Mouse (Mus musculus): ENCODE results near the gene Dnajc5. TPM values are rescaled to one million over a fixed set of nuclear protein-coding genes. Genes with fewer than 3 reads are reported as not detected.

Dnajc5 gene
- total RNA-seq, 2 experiments from 2014 or later: 300 to 308 TPM

DNA sequence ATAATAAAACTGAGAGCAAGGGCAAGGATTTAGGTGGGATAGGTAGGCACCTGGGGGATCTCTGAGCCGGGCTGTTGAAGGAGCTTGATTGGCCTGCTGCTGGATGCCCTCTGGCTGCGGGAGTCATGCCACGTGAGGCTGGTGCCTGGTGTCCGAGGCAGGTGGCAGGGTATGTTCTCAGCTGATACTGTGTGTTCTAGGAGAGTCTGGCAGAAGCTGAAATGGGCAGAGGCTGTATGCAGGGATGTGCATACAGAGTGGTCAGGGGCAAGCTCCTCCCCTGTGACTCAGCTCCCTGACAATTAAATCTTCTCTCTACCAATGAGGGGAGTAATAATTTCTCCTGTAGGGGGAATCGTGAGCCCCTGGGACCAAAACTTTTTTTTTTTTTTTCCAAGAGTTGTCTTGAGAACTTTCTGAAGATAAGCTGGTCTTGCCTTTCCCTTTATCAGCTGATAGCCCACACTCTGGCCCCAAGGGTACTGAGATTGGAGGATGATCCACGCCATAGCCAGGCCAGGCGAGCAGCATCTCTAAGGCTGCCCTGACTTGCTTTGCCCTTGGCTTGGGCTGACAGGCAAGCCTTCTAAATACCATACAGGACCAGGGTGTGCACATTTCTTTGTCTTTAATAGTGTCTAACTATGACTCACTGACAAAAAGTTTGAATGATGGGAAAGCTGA lies 77.2 kb downstream of the Dnajc5 start:
- no peak for DNase-seq (ENCODE audit: low spot score in 2 of 2)
- intact Hi-C loops (cut with DNase I): no loop called here

DNA sequence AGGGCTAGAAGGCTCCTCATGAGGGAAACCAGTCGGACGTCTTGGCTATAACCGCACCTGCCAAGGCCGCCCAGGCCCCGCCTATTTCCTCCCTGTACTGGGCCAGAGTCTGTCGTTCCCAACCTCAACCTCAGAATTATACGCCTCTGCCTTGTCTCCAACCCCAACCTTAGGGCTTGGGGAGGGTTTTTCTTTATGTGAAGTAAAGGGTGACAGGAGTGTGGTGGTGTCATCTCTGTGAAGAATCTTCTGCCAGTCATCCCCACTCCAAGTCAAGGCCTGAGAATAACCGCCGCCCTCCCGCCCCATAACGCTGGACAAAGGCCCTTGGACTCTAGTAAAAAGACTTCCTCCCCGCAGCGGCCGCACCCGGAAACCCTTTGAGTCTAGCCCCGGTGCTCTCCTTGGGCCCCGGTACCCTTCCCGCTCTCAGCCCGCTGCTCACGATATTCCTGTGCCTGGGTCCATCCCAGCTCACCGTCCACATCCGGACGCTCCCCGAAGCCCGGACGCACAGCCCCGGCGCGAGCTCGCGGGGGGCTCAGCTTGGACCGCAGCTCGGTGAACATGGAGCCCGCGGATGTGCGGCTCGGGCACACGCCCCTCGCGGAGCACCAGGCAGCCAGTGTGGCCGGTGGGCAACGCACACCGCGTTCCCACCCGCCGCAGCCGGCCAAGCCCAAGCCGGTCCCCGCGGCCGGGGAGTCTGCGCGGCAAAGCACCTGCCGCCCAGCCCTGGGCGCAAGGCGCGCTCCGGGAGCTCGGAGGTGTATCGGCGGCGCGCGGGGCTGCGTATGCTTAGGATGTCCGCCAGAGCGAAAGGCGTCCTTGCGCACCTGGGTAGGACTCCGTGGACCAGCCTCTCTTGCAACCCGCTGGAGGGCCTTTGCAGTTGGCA lies 78.4 kb downstream of the Dnajc5 start, which contains the start of gene Samd10:
TSS of gene Samd10 (minus strand) at position 759 of the 898 bp plus-strand sequence.
- intact Hi-C loops (cut with DNase I): no loop called here
- peak in 1 of 2 experiments; percentile 68 for DNase-seq (ENCODE audit: low spot score in 2 of 2)

DNA sequence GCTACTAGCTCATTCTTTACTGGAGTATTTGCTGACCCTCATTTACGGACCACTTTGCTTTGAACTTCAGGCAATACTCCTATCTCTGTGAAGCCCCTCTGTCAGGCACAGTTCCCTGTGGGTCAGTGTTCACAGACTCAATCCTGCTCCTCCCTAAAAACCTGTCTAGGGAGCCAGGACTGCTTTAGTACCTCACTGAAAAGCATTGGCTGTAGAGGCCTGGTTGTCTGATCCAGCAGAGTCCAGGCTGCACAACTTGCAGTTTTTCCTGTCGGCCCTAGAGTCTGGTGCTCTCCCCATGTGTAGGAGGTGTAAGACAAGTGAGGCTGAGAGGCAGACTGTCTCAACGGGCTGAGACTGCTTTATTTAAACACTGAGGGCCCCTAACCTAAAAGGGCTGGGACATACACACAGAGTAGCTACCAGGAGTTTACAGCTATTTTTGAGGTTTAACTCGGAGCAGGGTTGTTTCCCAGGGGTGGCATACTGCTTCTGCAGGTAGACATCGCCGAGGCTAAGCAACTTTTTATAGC lies 80.0 kb downstream of the Dnajc5 start:
- peak; percentile 31 to 34 for DNase-seq (ENCODE audit: low spot score in 2 of 2)
- intact Hi-C loops (cut with DNase I): no loop called here

- intact Hi-C loops (cut with DNase I): no loop called here
- peak; percentile 98 to 99 for DNase-seq (ENCODE audit: low spot score in 2 of 2)
These were observed 80.8 kb downstream of the Dnajc5 start for GRCm38 (mm10) chr2:181600828-181601750.

- intact Hi-C loops (cut with DNase I): no loop called here
These were observed 81.5 kb downstream of the Dnajc5 start for GRCm38 (mm10) chr2:181601751-181602145.

DNA sequence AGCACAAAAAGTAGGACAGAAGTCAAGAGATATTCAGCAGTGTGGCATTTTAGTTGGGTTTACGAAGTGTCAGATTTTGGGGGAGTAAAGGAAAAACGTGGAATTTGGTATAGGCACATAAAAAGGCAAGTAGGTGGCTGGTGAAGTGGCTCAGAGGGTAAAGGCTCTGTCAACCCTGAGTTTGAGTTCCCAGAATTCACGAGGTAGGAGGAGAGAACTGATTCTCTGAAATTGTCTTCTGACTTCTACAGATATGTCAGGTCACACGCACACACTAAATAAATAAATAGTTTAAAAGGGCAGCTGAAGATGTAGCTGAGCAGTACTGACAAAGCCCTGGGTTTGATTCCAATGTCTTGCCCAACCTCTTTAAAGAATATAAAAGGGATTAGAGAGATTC lies 82.1 kb downstream of the Dnajc5 start:
- no peak for DNase-seq (ENCODE audit: low spot score in 2 of 2)
- intact Hi-C loops (cut with DNase I): no loop called here

More at GRCm38 (mm10) chr2:181601751-181602145, 81.5 kb downstream of the Dnajc5 start:
- DNase-seq (ENCODE audit: low spot score in 2 of 2): no peak

Small RNA genes lying within 50 kb of the gene (microRNA-seq; reads per million reads assigned to microRNA genes)
- gene Mir7006: 0 to 0.26 reads per million in 2 experiments

Other genes starting within 250 kb of the Dnajc5 start
- 10 to 100 TPM; 18.3 to 20.0 TPM for gene Gmeb2, start 232.4 kb upstream of the Dnajc5 start, total RNA-seq (2021)
- 100 to 1,000 TPM; 839 to 875 TPM for gene Stmn3, start 206.0 kb upstream of the Dnajc5 start, total RNA-seq (2021)
- gene Rtel1, start 200.7 kb upstream of the Dnajc5 start, total RNA-seq (2021): 10 to 100 TPM; 23.3 to 24.8 TPM
- gene Zgpat, start 155.6 kb upstream of the Dnajc5 start, total RNA-seq (2021): 10 to 100 TPM; 62.1 to 63.3 TPM
- 10 to 100 TPM; 36.4 to 42.5 TPM for gene Arfrp1, start 155.1 kb upstream of the Dnajc5 start, total RNA-seq (2021)
- 10 to 100 TPM; 31.3 to 35.1 TPM for gene Lime1, start 140.4 kb upstream of the Dnajc5 start, total RNA-seq (2021)
- gene Zbtb46, start 61.1 kb upstream of the Dnajc5 start, total RNA-seq (2021): 10 to 100 TPM; 14.3 to 16.9 TPM
- gene Abhd16b, start 27.3 kb upstream of the Dnajc5 start, total RNA-seq (2021): not detected
- 10 to 100 TPM; 69.5 to 74.8 TPM for gene Tpd52l2, start 23.3 kb upstream of the Dnajc5 start, total RNA-seq (2021)
- 10 to 100 TPM; 41.2 to 42.9 TPM for gene Uckl1, start 64.4 kb downstream of the Dnajc5 start, total RNA-seq (2021)
- gene Prpf6, start 71.4 kb downstream of the Dnajc5 start, total RNA-seq (2021): 10 to 100 TPM; 48.3 to 51.3 TPM
- gene Zfp512b, start 72.3 kb downstream of the Dnajc5 start, total RNA-seq (2021): 100 to 1,000 TPM; 112 to 121 TPM
- gene Samd10, start 78.7 kb downstream of the Dnajc5 start, total RNA-seq (2021): 10 to 100 TPM; 20.2 to 22.0 TPM
- under 1 TPM in 1 of 2 experiments, not detected in 1; 0.78 TPM for gene Gm29797, start 136.5 kb downstream of the Dnajc5 start, total RNA-seq (2021)
- gene Sox18, start 151.2 kb downstream of the Dnajc5 start, total RNA-seq (2021): 10 to 100 TPM; 10.6 to 14.7 TPM
- 10 to 100 TPM; 60.0 to 62.9 TPM for gene Tcea2, start 159.8 kb downstream of the Dnajc5 start, total RNA-seq (2021)
- 10 to 100 TPM; 39.6 to 42.3 TPM for gene Rgs19, start 173.5 kb downstream of the Dnajc5 start, total RNA-seq (2021)
- not detected for gene Lkaaear1, start 178.0 kb downstream of the Dnajc5 start, total RNA-seq (2021)
- gene Oprl1, start 194.5 kb downstream of the Dnajc5 start, total RNA-seq (2021): 10 to 100 TPM; 64.5 to 65.5 TPM
- gene Myt1, start 242.8 kb downstream of the Dnajc5 start, total RNA-seq (2021): 10 to 100 TPM; 20.4 to 21.3 TPM

Data from left cerebral cortex, postnatal 14 days (tissue).